Mouse (Mus musculus) midbrain, embryonic 16.5 days (tissue): ENCODE results near the gene Myo15. TPM values are rescaled to one million over a fixed set of nuclear protein-coding genes. Genes with fewer than 3 reads are reported as not detected.
"Not testable (repeated sequence)": the region's sequence is repeated elsewhere in the genome, so short reads cannot be mapped to it uniquely, and the experiment has no call there.

Experiments
- ATAC-seq: fragments of 200-750 bp; cut with Nextera tagmentation; 2 replicates; pipeline ENCODE4 v1.8.0; 2017; ENCODE audit warnings: moderate TSS enrichment
- H3K27ac ChIP-seq: fragments of 300-500 bp; sonication (generic); 2 replicates; pipeline ENCODE4 v1.5.1; 2014; ENCODE audit warnings: mild to moderate bottlenecking, low read length, mixed read lengths
- H3K27me3 ChIP-seq: fragments of 300-500 bp; sonication (generic); 2 replicates; pipeline ENCODE4 v1.6.1; 2014; ENCODE audit warnings: low read depth, low read length, mixed read lengths; ENCODE audit not compliant: control insufficient read depth, insufficient read depth
- H3K36me3 ChIP-seq: fragments of 300-500 bp; sonication (generic); 2 replicates; pipeline ENCODE4 v1.6.1; 2014; ENCODE audit warnings: mild to moderate bottlenecking, low read length, moderate library complexity, mixed read lengths; ENCODE audit not compliant: control insufficient read depth, insufficient read depth
- H3K4me1 ChIP-seq: fragments of 300-500 bp; sonication (generic); 2 replicates; pipeline ENCODE4 v1.6.1; 2014; ENCODE audit warnings: mild to moderate bottlenecking, low read length, mixed read lengths; ENCODE audit not compliant: control insufficient read depth, insufficient read depth
- H3K4me2 ChIP-seq: fragments of 300-500 bp; sonication (generic); 2 replicates; pipeline ENCODE4 v1.6.1; 2014; ENCODE audit warnings: mild to moderate bottlenecking, low read length, mixed read lengths
- H3K4me3 ChIP-seq: fragments of 300-500 bp; sonication (generic); 2 replicates; pipeline ENCODE4 v1.5.1; 2014; ENCODE audit warnings: low read depth, mild to moderate bottlenecking, low read length, moderate library complexity, mixed read lengths
- H3K9ac ChIP-seq: fragments of 300-500 bp; sonication (generic); 2 replicates; pipeline ENCODE4 v1.6.1; 2014; ENCODE audit warnings: low read depth, low read length, mixed read lengths
- H3K9me3 ChIP-seq: fragments of 300-500 bp; sonication (generic); replicated peaks from 2 replicates; pipeline ENCODE4 v1.6.1; 2014; ENCODE audit warnings: mild to moderate bottlenecking, low read length, mixed read lengths; ENCODE audit not compliant: control insufficient read depth, poor library complexity, severe bottlenecking
- whole genome bisulfite sequencing: fragments of 180-500 bp; shearing (Covaris S2); extraction: QIAGEN DNeasy Blood & Tissue Kit; methylation state at CpG from one replicate; pipeline ENCODE4 v1.1.7; 2014; 5-methylcytosine and 5-hydroxymethylcytosine counted together
- polyA plus RNA-seq: library from polyadenylated mRNA; unstranded; fragments of >200 nt; fragmentation: Nextera tagmentation; extraction: Ambion mirVana; gene quantifications from 2 replicates; pipeline ENCODE4 v1.2.1, GENCODE M21; 2015

The Myo15 gene
- 0.08 and 0.16 TPM in 2 replicates for polyA plus RNA-seq

DNA sequence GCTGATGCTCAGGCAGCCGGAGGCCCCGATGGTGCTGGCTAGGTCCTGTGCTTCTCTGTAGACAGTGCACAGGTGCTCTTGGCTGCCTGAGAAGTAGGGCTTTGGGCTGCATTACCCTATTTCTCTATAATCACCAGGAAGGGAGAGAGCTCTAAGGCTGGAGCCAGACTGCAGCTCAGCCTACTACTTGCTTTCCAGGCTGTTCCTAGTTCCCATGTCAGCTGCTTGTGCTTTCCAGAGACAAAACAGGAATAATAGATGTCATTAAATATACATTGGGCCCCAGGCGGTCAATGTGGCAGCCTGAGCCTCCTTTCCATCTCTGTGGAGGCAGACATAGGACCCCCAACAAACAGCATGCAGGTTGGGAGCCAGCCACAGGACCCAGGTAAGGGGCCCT, at the start of gene Myo15:
Gene Myo15, plus strand, starts transcription at position 301 of the 400 bp plus-strand sequence.
- no peak within 1 kb of the TSS for H3K9ac ChIP-seq
- no peak for ATAC-seq
- no peaks in the 10 kb centered on the region for H3K4me1 ChIP-seq
- no peak within 1 kb of the TSS for H3K4me3 ChIP-seq
- no peaks in the 10 kb centered on the region for H3K27me3 ChIP-seq
- H3K27ac ChIP-seq: no peak within 1 kb of the TSS
- H3K36me3 ChIP-seq: peaks cover 42% of the 10 kb centered on the region
- H3K4me2 ChIP-seq: no peak within 1 kb of the TSS
- 91% methylated on average over 3 of the region's 3 CpGs for WGBS
- H3K9me3 ChIP-seq: no peaks in the 10 kb centered on the region

GRCm38 (mm10) chr11:60422046-60422668, 47.0 kb upstream of the Myo15 start:
- H3K4me1 ChIP-seq: peaks cover 12% of the 10 kb centered on the region
- no peak overlapping the region for H3K27ac ChIP-seq
- no peaks in the 10 kb centered on the region for H3K27me3 ChIP-seq
- H3K4me3 ChIP-seq: no peak overlapping the region
- no peaks in the 10 kb centered on the region for H3K9me3 ChIP-seq
- H3K36me3 ChIP-seq: 0 out of 2 replicates have a peak, but pooled peaks cover 4% of the 10 kb centered on the region
- H3K4me2 ChIP-seq: no peak overlapping the region
- H3K9ac ChIP-seq: no peak overlapping the region
- ATAC-seq: no peak
- 71% methylated on average over 5 of the region's 6 CpGs for WGBS

DNA sequence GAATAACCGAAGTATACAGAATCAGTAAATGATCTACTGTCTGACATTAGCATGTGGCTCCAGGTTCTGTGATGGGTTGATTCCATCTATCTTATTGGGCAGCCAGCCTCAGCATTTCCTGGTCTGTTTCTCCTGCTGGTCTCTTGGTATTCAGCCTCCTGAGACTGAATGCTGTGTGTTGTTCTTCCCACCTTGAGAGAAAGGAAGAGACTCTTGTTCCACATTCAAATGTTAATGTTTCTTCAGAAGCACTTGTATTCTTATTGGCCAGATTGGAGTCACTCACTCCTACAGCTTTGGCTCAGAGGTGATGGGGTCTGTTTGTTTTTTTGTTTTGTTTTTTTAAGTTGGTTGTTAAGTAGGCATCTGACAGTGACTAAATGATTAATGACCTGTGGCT, 46.1 kb upstream of the Myo15 start:
- no peaks in the 10 kb centered on the region for H3K27me3 ChIP-seq
- peaks cover 9% of the 10 kb centered on the region; the same call in 1 of the 2 replicates for H3K36me3 ChIP-seq
- no peak overlapping the region for H3K4me2 ChIP-seq
- 77% methylated on average over 1 of the region's 1 CpGs for WGBS
- H3K9me3 ChIP-seq: no peaks in the 10 kb centered on the region
- no peak overlapping the region for H3K27ac ChIP-seq
- no peak for ATAC-seq
- H3K9ac ChIP-seq: no peak overlapping the region
- H3K4me1 ChIP-seq: peaks cover 11% of the 10 kb centered on the region
- H3K4me3 ChIP-seq: no peak overlapping the region

DNA sequence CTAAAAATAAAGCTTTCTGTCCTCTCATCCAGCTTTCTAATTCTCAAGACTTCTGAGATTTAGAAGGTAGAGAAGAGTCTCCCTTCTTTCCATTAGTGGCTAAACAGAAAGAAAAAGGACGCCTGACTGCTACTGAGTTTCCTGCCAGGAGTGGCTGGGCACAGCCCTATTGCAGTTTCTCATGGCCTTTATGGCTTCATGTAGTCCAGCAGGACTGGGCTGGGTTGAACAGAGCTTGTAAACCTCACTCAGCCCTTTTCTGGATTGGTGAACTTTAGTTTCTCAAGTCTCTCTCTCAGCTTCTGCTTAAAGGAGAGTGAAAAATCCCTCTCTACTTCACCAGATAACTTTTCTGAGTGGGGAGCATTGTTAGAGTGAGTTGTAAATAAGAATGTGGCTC, 42.7 kb upstream of the Myo15 start:
- Histone ChIP-seq H3K4me3 (no peak overlapping the region), H3K27ac (no peak overlapping the region), H3K9me3 (no peaks in the 10 kb centered on the region), H3K4me2 (no peak overlapping the region), H3K4me1 (no peaks in the 10 kb centered on the region), H3K9ac (no peak overlapping the region), H3K27me3 (no peaks in the 10 kb centered on the region), H3K36me3 (peaks cover 15% of the 10 kb centered on the region; the same call in 1 of the 2 replicates)
- 68% methylated on average over 1 of the region's 1 CpGs for WGBS
- no peak for ATAC-seq

DNA sequence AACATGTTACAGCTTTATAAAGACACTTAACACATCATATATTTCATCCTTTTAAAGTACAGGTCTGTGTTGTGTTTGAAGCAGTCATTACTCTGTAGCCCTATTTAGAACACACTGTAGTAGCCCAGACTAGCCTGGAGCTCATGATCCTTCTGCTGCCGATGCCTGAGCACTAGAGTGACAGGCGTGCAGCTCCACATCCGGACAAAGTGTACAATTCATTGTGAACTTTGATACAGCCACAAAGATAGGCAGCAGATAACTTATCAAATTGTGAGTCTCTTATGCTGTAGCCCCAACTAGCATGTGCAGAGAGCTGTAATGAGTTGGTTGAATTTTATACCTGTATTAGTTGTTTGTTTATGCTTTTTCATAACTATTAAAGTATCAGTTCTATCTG, 41.5 kb upstream of the Myo15 start:
- no peak overlapping the region for H3K9ac ChIP-seq
- 100% methylated on average over 3 of the region's 3 CpGs for WGBS
- H3K4me2 ChIP-seq: no peak overlapping the region
- no peak overlapping the region for H3K4me3 ChIP-seq
- H3K36me3 ChIP-seq: peaks cover 21% of the 10 kb centered on the region; the same call in 1 of the 2 replicates
- no peaks in the 10 kb centered on the region for H3K27me3 ChIP-seq
- H3K9me3 ChIP-seq: no peaks in the 10 kb centered on the region
- H3K27ac ChIP-seq: no peak overlapping the region
- H3K4me1 ChIP-seq: no peaks in the 10 kb centered on the region
- no peak for ATAC-seq

GRCm38 (mm10) chr11:60433501-60433900, 35.6 kb upstream of the Myo15 start:
- ATAC-seq: no peak
- Histone ChIP-seq H3K4me1 (no peaks in the 10 kb centered on the region), H3K36me3 (peaks cover 29% of the 10 kb centered on the region), H3K4me2 (no peak overlapping the region), H3K27ac (no peak overlapping the region), H3K4me3 (no peak overlapping the region), H3K9me3 (no peaks in the 10 kb centered on the region), H3K9ac (no peak overlapping the region), H3K27me3 (no peaks in the 10 kb centered on the region)

- Histone ChIP-seq H3K4me1 (no peaks in the 10 kb centered on the region), H3K9me3 (no peaks in the 10 kb centered on the region), H3K27ac (no peak overlapping the region), H3K9ac (no peak overlapping the region), H3K4me2 (no peak overlapping the region), H3K36me3 (peaks cover 33% of the 10 kb centered on the region), H3K4me3 (no peak overlapping the region), H3K27me3 (no peaks in the 10 kb centered on the region)
- 100% methylated on average over 1 of the region's 1 CpGs for WGBS
- no peak for ATAC-seq
Measured at GRCm38 (mm10) chr11:60435133-60435532, 34.0 kb upstream of the Myo15 start.

- WGBS: 92% methylated on average over 3 of the region's 3 CpGs
- ATAC-seq: no peak
- H3K4me1 ChIP-seq: no peaks in the 10 kb centered on the region
- H3K36me3 ChIP-seq: peaks cover 41% of the 10 kb centered on the region
- H3K27ac ChIP-seq: no peak overlapping the region
- no peaks in the 10 kb centered on the region for H3K9me3 ChIP-seq
- no peak overlapping the region for H3K9ac ChIP-seq
- no peaks in the 10 kb centered on the region for H3K27me3 ChIP-seq
- H3K4me2 ChIP-seq: no peak overlapping the region
- no peak overlapping the region for H3K4me3 ChIP-seq
Measured at GRCm38 (mm10) chr11:60436618-60437017, 32.5 kb upstream of the Myo15 start.

DNA sequence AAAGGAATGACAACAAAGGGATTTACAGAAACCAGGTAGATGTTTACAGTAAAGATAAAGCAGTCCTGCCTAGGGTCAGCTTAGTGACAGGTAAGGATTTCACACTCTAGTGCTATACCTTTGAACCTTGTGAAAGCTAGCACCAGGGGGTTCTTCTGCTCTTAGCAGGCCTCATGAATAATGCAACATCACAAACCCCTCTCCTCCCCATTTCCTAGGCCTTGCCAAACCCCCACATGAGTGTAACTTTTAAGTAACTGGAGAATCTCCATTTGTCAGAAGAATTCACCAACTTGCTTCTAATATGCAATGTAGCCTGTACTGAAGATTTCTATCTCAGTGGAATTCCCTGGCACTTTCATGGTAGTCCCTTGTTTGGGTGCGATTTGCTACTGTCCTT, 29.5 kb upstream of the Myo15 start:
- H3K27ac ChIP-seq, ATAC-seq, H3K4me2 ChIP-seq, H3K27me3 ChIP-seq, H3K4me1 ChIP-seq, H3K9ac ChIP-seq, H3K9me3 ChIP-seq, H3K4me3 ChIP-seq: not testable (repeated sequence)
- WGBS: 28% methylated on average over 1 of the region's 1 CpGs
- peaks cover 39% of the 10 kb centered on the region for H3K36me3 ChIP-seq
